Mouse (Mus musculus): ENCODE measurements at regions not wholly inside any gene's neighbourhood (a gene's known extent, or its start where the extent isn't known, plus 50 kb on each side); places are given as distances from the start of the nearest gene placed in this dataset.
A peak's percentile ranks its signal among the peaks of the same experiment; 100 is the strongest.
"Not testable (repeated sequence)": the region's sequence is repeated elsewhere in the genome, so short reads cannot be mapped to it uniquely, and the experiment has no call there.

DNA sequence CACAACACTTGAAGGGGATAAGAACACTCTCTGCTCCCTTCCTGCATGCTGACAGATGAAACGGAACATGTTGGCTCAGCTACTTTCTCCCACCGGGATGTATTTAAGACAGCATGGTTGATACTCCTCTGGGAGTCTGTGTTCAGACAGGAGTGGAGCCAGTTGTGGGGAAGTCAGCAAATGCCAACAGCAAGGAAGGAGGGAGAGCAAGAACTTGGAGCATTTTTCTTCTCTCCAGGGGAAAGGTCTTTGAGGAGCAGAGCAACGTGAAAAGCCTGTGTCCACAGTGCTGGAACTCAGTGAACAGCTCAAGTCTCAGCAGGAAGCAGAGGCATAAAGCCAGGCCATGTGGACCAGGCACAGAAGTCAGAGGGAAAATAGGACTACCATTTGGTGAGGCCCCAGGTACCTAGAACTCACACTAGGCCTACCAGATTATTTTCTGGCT lies 188.8 kb upstream of the Dmac1 start:
- DNase-seq (ENCODE audit: low spot score in 2 of 2): peak in 1 of 2 experiments; percentile 1

DNA sequence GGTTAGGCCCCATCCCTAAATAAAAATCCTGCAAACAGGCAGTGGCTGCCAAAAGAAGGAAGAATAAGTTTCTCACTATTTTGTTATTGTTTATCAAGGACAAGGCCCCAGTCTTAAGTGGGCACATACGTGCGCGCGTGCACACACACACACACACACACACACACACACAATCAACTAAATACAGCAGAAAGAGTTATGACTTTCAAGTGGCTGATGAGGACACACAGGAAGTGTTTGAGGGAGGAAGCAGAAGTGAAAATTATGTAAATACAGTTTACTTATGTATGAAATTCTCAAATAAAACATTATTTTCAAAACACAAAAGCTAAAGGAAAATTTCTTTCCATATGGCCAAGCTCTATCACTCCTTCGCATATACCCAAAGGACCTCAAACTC lies 185.5 kb upstream of the Dmac1 start:
- DNase-seq (ENCODE audit: low spot score in 2 of 2): no peak

DNA sequence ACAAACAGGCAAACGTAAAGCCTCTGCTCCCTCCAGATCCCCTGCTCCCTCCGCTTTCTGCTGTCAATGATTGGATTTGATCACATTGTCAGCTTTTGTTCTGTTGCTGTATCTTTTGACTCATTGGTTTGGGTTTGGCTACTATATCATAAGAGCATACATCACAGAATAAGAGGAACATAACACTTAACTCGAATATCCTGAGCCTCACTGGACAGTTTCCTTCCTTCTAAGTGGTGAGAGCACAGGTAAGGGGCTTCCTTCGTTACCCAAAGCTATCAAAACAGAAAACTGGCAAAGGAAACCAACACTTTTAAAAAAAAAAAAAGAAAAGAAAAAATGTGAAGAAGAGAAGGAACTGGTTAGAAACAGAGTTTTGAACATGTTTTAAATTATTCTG lies 171.4 kb upstream of the Dmac1 start:
- no peak for DNase-seq (ENCODE audit: low spot score in 2 of 2)

DNA sequence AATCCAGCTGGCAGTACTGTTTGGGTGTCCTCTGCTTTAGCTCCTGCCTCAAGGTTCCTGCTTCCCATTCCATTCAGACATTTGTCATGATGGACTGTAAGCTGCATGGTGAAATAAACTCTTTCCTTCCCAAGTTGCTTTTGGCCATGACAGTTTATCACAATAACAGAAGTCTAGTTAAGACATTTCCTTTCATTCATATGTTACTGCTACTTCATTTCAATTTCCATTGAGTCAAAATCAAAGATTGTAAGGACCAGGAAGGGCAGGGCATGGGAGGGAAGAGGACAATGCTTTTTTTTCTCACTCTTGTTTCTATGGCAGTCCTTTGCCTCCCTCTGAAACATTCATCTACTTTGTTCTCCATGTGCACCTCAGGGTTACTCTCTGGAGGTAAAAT lies 145.2 kb upstream of the Dmac1 start:
- DNase-seq (ENCODE audit: low spot score in 2 of 2): no peak

DNA sequence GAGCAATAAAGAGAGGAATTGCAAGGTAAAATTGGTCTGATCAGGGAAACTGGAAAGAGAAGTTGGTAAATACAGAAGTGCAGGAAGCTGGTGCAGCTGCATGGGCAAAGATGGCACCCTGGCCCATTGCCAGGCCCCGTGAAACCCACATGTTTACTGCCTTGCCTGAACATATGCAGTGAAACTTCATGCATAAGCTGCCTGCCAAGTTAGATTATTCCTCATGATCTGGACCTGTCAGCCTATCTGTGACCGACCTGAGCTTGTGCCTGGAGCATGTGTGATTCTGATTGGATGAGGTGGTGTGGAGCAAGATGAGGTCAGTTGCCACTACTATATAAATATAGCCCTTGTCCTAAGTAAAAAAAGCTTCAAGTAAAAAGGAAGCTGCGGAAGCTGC lies 122.6 kb upstream of the Dmac1 start:
- not testable (repeated sequence) for DNase-seq (ENCODE audit: low spot score in 2 of 2)

- no peak for DNase-seq (ENCODE audit: low spot score in 2 of 2)
These were observed 116.9 kb upstream of the Dmac1 start for GRCm38 (mm10) chr4:75394992-75395391.

- no peak for DNase-seq (ENCODE audit: low spot score in 2 of 2)
These were observed 116.2 kb upstream of the Dmac1 start for GRCm38 (mm10) chr4:75394264-75394663.

GRCm38 (mm10) chr4:75386271-75386938 lies 108.3 kb upstream of the Dmac1 start:
- DNase-seq (ENCODE audit: low spot score in 2 of 2): no peak

DNA sequence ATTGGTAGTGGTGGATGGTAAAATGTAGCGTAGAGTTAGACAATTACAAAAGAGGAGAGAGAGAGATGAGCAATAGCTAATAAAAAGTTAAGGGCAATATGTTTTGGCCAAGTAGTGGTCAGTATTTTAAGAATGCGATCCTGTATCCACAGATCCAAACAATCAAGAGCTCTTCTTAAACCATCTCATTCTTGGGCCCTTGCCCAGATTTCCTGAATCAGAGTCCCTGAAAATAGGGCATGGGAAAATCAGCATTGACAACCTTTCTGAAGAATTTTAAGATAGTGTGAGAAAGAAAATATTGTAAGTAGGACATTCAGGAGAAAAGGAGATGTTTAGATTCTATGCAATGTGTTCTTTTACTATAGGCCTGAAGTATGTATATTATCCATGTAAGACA lies 81.4 kb upstream of the Dmac1 start:
- DNase-seq (ENCODE audit: low spot score in 2 of 2): peak; percentile 5 to 12

DNA sequence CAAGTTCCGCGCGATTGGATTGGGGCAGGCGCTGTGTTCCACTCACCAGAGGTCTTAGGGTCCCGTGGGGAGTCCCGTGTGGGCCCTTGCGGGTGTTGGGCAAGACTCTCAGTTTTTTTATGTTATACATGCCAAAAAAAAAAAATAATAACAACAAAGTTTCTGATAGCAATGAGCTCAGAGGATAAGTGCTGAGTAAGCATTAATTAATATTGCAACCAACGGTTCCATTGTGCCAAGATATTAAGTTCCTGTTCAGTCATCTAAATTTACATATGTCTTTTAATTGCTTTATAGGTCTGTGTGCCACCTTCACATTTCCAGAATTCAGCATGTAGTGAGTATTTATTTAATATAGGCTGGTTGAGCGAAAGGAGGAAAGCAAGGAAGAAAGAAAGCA lies 77.5 kb upstream of the Dmac1 start:
- no peak for DNase-seq (ENCODE audit: low spot score in 2 of 2)

- DNase-seq (ENCODE audit: low spot score in 2 of 2): peak in 1 of 2 experiments; percentile 4
These were observed 56.4 kb upstream of the Dmac1 start for GRCm38 (mm10) chr4:75334496-75334895.

DNA sequence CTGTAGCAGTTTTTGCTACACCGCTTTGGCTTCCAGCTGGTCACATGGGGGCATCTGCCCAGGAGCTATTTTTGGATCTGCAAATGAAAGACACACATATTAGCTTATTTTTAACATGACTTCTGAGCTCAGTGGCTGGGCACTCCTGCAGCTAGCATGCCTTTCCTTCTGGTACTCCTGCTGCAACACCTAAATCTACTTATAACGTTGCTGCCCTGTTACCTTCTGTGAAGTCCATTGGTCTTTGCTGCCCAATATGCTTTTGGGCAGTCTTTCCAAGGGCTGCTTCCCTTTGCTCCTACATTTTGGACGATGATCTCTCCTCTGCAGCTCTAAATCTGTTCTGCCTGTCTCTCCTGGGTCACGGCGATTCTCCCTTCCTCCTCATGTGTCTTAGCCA lies 54.7 kb upstream of the Dmac1 start:
- DNase-seq (ENCODE audit: low spot score in 2 of 2): no peak

DNA sequence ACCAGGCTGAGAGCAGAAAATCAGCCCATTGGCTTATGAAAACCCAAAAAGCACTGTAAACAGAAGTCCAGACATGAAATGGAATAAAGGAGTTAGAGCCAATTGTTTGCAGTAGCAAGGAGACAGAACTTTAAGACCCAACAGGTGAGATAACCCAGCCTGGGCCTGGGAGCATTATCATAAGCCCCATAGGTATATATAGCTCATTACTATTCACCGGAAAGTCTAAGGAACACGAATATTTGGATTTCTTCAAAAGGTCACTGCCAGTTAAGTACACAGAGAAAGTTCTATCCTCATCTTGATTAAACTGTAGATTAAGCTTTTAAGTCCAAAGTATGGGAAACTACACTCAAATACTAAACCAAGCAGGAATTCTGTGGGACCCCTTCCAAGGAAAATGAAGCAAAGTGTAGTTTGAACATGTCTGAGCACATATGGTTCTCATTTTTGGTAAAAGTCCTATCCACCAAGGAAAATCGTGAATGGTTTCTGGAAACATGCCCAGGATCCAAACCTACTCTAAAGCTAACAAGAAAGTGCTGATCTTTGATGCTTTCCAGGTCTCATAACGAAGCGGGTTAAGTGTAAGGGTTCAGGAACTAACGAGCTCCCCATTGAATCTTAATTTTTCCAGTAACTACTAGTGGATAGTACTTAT lies 51.5 kb upstream of the Dmac1 start:
- no peak for DNase-seq (ENCODE audit: low spot score in 2 of 2)

All from right cerebral cortex, adult 2 months (tissue).